Mouse (Mus musculus): ENCODE measurements at regions not wholly inside any gene's neighbourhood (a gene's known extent, or its start where the extent isn't known, plus 50 kb on each side); places are given as distances from the start of the nearest gene placed in this dataset.
A peak's percentile ranks its signal among the peaks of the same experiment; 100 is the strongest.
"Not testable (repeated sequence)": the region's sequence is repeated elsewhere in the genome, so short reads cannot be mapped to it uniquely, and the experiment has no call there.

DNA sequence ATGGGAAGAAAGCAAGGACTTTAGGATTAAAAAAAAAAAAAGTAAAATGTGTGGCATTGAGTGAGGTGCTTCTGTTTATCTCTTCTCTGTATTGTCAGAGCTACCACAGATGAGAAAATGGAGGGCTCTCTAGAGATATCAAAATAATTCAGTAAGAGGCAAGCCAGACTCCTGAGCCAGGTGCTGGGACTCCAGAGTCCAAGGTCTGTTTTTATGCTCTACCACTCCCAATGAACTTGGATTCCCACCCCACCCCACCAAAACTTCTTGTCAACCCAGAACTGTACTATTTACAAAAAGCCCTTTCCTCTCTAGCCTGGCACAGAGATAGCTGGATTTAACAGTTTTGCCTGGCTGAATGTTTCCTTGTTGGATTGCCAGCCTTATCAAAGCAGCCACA, 58.7 kb upstream of the Tmem17 start:
- Histone ChIP-seq H3K36me3 (ENCODE audit: control insufficient read depth, insufficient read depth) (no peaks in the 10 kb centered on the region), H3K27me3 (replicated peaks; ENCODE audit: control insufficient read depth, insufficient read depth, low read length) (no peaks in the 10 kb centered on the region), H3K4me1 (replicated peaks; ENCODE audit: control insufficient read depth, insufficient read depth, low read length) (peaks cover 6% of the 10 kb centered on the region; the same call in 1 of the 2 replicates), H3K4me2 (replicated peaks; ENCODE audit: low read depth) (no peak overlapping the region), H3K27ac (ENCODE audit: low read depth, low read length) (no peak overlapping the region), H3K9me3 (ENCODE audit: control insufficient read depth) (no peaks in the 10 kb centered on the region), H3K9ac (ENCODE audit: low read depth, low read length) (no peak overlapping the region), H3K4me3 (ENCODE audit: low read depth, low read length) (no peak overlapping the region)
- no peak for TF ChIP-seq CTCF (IDR thresholded peaks at IDR 0.05; ENCODE audit: low read depth)
- ATAC-seq, result peak; percentile 75

DNA sequence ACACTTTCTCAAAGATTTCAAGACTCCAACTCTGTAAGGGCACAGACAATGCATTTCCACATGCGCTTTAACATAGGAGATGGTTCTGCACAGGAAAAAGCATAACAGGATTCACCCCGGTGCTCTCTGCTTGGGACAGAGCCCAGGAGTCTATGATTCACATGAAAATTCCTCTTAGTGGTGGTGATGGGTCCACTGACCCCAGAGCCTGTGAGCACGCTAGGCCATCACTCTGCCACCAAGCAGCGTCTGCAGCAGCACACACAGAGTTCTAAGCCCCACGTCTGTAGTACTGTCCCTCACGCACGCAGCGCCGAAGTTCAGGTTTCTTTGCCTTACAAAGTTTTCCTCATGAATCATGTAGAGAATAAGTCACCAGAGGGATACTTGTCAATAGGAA, 55.6 kb upstream of the Tmem17 start:
- no peak overlapping the region for H3K27ac ChIP-seq (ENCODE audit: low read depth, low read length)
- no peak overlapping the region for H3K4me2 ChIP-seq (replicated peaks; ENCODE audit: low read depth)
- TF ChIP-seq CTCF (IDR thresholded peaks at IDR 0.05; ENCODE audit: low read depth), result no peak
- H3K9me3 ChIP-seq (ENCODE audit: control insufficient read depth), result no peaks in the 10 kb centered on the region
- H3K27me3 ChIP-seq (replicated peaks; ENCODE audit: control insufficient read depth, insufficient read depth, low read length), result no peaks in the 10 kb centered on the region
- no peaks in the 10 kb centered on the region for H3K36me3 ChIP-seq (ENCODE audit: control insufficient read depth, insufficient read depth)
- H3K9ac ChIP-seq (ENCODE audit: low read depth, low read length), result no peak overlapping the region
- no peak overlapping the region for H3K4me3 ChIP-seq (ENCODE audit: low read depth, low read length)
- 92% methylated on average over 9 of the region's 9 CpGs for WGBS
- ATAC-seq, result no peak
- peaks cover 6% of the 10 kb centered on the region; the same call in 1 of the 2 replicates for H3K4me1 ChIP-seq (replicated peaks; ENCODE audit: control insufficient read depth, insufficient read depth, low read length)

DNA sequence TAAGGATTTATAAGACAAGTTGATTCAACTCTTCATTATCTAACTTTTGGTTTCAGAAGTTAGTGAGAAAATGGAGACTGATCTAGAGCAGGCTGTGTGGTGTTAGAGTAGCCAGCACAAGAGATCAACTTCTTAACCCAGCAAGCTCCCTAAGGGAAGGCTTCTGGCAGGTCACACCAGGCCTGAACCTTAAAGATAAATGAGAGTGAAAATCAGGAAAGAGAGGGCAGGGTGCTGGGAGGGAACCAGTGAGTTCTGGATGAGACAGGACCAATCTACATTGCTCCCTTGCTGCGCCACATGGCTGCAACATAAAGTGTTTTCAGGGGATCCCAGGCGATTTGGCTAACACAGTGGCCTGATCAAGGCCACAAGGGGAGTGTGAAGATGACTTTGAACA, 54.7 kb upstream of the Tmem17 start:
- no peaks in the 10 kb centered on the region for H3K36me3 ChIP-seq (ENCODE audit: control insufficient read depth, insufficient read depth)
- H3K4me1 ChIP-seq (replicated peaks; ENCODE audit: control insufficient read depth, insufficient read depth, low read length), result peaks cover 6% of the 10 kb centered on the region; the same call in 1 of the 2 replicates
- 88% methylated on average over 2 of the region's 2 CpGs for WGBS
- H3K27me3 ChIP-seq (replicated peaks; ENCODE audit: control insufficient read depth, insufficient read depth, low read length), result no peaks in the 10 kb centered on the region
- no peak for ATAC-seq
- TF ChIP-seq CTCF (IDR thresholded peaks at IDR 0.05; ENCODE audit: low read depth), result no peak
- no peak overlapping the region for H3K4me2 ChIP-seq (replicated peaks; ENCODE audit: low read depth)
- no peak overlapping the region for H3K9ac ChIP-seq (ENCODE audit: low read depth, low read length)
- H3K9me3 ChIP-seq (ENCODE audit: control insufficient read depth), result no peaks in the 10 kb centered on the region
- H3K27ac ChIP-seq (ENCODE audit: low read depth, low read length), result no peak overlapping the region
- H3K4me3 ChIP-seq (ENCODE audit: low read depth, low read length), result no peak overlapping the region

DNA sequence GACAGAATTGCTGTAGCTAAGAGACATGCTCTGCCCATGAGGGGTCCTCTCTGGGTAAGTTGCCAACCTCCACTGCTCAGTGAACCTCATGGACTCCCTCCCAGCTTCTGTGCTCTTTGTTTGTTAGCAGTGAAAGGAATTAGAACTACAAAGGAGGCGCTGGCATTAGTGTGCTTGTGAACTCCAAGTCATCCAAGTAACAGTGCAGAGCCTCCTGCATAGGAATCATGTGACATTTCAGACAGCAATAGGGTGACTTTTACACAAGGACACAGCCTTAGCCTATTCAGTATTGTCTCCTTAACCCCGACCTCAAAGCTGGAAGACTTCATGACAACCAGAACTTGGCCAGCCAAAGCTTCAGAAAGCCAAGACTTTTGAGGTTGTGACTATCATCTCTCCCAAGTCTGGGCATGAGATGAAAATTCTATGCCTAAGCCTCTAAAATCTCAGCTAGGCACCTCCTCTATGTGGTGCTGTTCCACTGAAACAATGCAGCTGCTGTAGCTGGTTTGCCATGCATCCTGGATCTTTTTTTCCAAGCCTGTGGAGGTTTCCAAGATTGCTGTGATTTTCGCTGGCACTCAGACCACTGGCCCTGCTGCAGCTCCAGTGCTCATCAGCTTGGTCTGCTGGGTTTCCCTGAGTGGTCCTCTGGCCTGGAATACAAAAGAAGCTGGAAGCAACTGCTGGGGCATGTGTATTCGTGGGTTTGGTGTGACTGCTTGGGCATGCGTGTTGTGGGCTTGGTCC, 52.8 kb upstream of the Tmem17 start:
- Histone ChIP-seq H3K9me3 (ENCODE audit: control insufficient read depth) (no peaks in the 10 kb centered on the region), H3K4me2 (replicated peaks; ENCODE audit: low read depth) (no peak overlapping the region), H3K27me3 (replicated peaks; ENCODE audit: control insufficient read depth, insufficient read depth, low read length) (no peaks in the 10 kb centered on the region), H3K36me3 (ENCODE audit: control insufficient read depth, insufficient read depth) (no peaks in the 10 kb centered on the region), H3K4me1 (replicated peaks; ENCODE audit: control insufficient read depth, insufficient read depth, low read length) (no peaks in the 10 kb centered on the region), H3K4me3 (ENCODE audit: low read depth, low read length) (no peak overlapping the region), H3K27ac (ENCODE audit: low read depth, low read length) (no peak overlapping the region), H3K9ac (ENCODE audit: low read depth, low read length) (no peak overlapping the region)
- WGBS, result 85% methylated on average over 5 of the region's 5 CpGs
- TF ChIP-seq CTCF (IDR thresholded peaks at IDR 0.05; ENCODE audit: low read depth), result 0 out of 2 replicates have a peak, but pooled peaks have one; percentile 13
- ATAC-seq, result no peak

DNA sequence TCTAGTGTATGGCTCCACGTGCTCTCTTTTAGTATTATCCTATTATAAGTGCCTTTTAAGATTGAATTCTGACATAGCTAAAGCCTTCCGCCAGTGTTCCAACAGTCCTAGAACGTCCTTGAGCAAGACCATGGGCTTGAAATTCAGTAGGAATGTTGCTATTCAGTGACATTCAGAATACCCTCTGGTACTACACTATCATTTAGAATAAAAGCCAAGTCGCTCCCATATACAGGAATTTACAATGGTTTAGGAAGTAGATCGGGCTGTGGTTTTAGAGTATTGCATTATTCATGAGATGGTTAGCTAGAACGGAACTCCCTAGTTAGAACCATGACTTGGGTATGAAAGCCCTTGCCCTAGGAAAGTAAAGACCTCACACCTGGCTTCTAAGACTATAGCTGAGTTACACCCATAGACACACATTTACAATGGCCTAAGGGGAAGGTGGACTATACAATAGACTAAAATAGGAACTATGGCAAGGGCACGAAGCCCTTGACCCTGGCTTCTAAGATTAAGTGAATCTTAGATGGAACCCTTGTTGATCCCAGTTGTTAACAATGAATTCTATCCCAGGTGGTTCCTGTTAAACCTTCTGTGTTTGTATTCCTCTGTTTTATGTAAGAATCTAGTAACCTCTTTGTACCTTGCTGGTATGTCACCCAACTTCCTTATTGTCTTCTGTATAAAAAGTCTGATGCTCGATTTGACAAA, 50.7 kb upstream of the Tmem17 start:
- not testable (repeated sequence) for H3K4me1 ChIP-seq (replicated peaks; ENCODE audit: control insufficient read depth, insufficient read depth, low read length); H3K9ac ChIP-seq (ENCODE audit: low read depth, low read length); ATAC-seq; H3K27me3 ChIP-seq (replicated peaks; ENCODE audit: control insufficient read depth, insufficient read depth, low read length); H3K9me3 ChIP-seq (ENCODE audit: control insufficient read depth); H3K27ac ChIP-seq (ENCODE audit: low read depth, low read length); H3K4me2 ChIP-seq (replicated peaks; ENCODE audit: low read depth); H3K4me3 ChIP-seq (ENCODE audit: low read depth, low read length); H3K36me3 ChIP-seq (ENCODE audit: control insufficient read depth, insufficient read depth)
- whole genome bisulfite sequencing, result 88% methylated on average over 8 of the region's 8 CpGs
